ENCODE assay signal across 7 mouse cellular contexts in genomic region chr1:150540267-150540666, GRCm38 (mm10).
DNase-seq lines count a peak whose midpoint lies in the region; ATAC-seq lines count a peak whose summit lies in the region.

No protein-coding gene starts in this region.

- peak; percentile 97 for ATAC-seq in midbrain, embryonic 15.5 days (replicated peaks)

- no peaks in the 10 kb centered on the region for H3K9me3 ChIP-seq in midbrain, embryonic 15.5 days

- H3K36me3 ChIP-seq in midbrain, embryonic 15.5 days (replicated peaks): no peaks in the 10 kb centered on the region

- H3K9ac ChIP-seq in midbrain, embryonic 15.5 days: no peak overlapping the region

- no peak overlapping the region for H3K27ac ChIP-seq in midbrain, embryonic 15.5 days

- no peak overlapping the region for H3K4me3 ChIP-seq in midbrain, embryonic 15.5 days

- WGBS in midbrain, embryonic 15.5 days: 6% methylated on average over 5 of the region's 5 CpGs

- intact Hi-C loops in heart, postnatal 10 days (cut with DNase I): loop anchor here (1.0 to 10.0 kb wide), 4 partner anchors 51 to 845 kb away; no protein-coding TSS in a partner anchor
- intact Hi-C loops in left cerebral cortex, postnatal 10 days (cut with DNase I): loop anchor here (1.0 to 5.0 kb wide), 3 partner anchors 52 to 469 kb away; no protein-coding TSS in a partner anchor

- H3K4me1 ChIP-seq in midbrain, embryonic 15.5 days: peaks cover 4% of the 10 kb centered on the region; the same call in 1 of the 2 replicates

- H3K4me2 ChIP-seq in midbrain, embryonic 15.5 days: no peak overlapping the region

- H3K27me3 ChIP-seq in midbrain, embryonic 15.5 days (replicated peaks): no peaks in the 10 kb centered on the region

- DNase-seq in 3134 (ENCODE audit: extremely low read depth, insufficient read length, low spot score) (peak; percentile 6), 3T3-L1 (ENCODE audit: low read depth, low spot score) (peak; percentile 79)
- peak; percentile 2 for DNase-seq in cerebellum, adult 9-11 months
- DNase-seq in heart, postnatal 10 days: peak; percentile 32
- peak; percentile 14 to 31 for DNase-seq in left cerebral cortex, postnatal 10 days (ENCODE audit: extremely low spot score in 1 of 2, low spot score in 2 of 2)
- no peak for DNase-seq in thymus, postnatal 10 days (ENCODE audit: low spot score in 2 of 2)

Comparison
In these comparisons a context has a peak if more than half of its experiments do, and no peak if none do; other contexts are left out.
1. DNase-seq: peak in 3134 (single experiment), 3T3-L1 (single experiment), cerebellum, adult 9-11 months (single experiment), heart, postnatal 10 days (2 of 2) and left cerebral cortex, postnatal 10 days (2 of 2); none in thymus, postnatal 10 days (0 of 2).